Mouse (Mus musculus) heart, postnatal 0 days (tissue): ENCODE data around the gene Gm4847.

Source experiments
- CTCF ChIP-seq: IDR thresholded peaks from 2 replicates; pipeline ENCODE4 v1.5.1; 2016; ENCODE audit warnings: antibody characterized with exemption, control low read depth, low read depth
- EP300 ChIP-seq: IDR thresholded peaks from 2 replicates; pipeline ENCODE4 v1.6.1; 2016; ENCODE audit warnings: antibody characterized with exemption, low read depth

- TF ChIP-seq CTCF (no peak), EP300 (no peak)
Observed at GRCm38 (mm10) chr1:166647593-166647992, at the start of gene Gm4847.
